Mouse (Mus musculus) E14TG2a.4 (cell line): ENCODE measurements around the gene Faah.

Experiments used
- CTCF ChIP-seq: conservative IDR thresholded peaks from 2 replicates; pipeline ENCODE4 v1.5.1; 2014; ENCODE audit warnings: low read length
- POU5F1 ChIP-seq: IDR thresholded peaks from 2 replicates; pipeline ENCODE4 v1.6.1; 2014; ENCODE audit warnings: low read length, borderline replicate concordance

- TF ChIP-seq CTCF (no peak), POU5F1 (no peak)
These were observed 41.4 kb upstream of the Faah start for GRCm38 (mm10) chr4:116059012-116059726.
